Mouse (Mus musculus) myocyte (in vitro differentiated cells): ENCODE results near the gene Ube2m.

Experiments used
- CEBPB ChIP-seq: IDR thresholded peaks from 2 replicates; pipeline ENCODE4 v1.6.1; 2011; ENCODE audit warnings: mild to moderate bottlenecking, moderate library complexity; ENCODE audit not compliant: poor library complexity, insufficient read depth, severe bottlenecking
- E2F4 ChIP-seq: IDR thresholded peaks from one replicate; pipeline ENCODE4 v1.6.1; 2011; ENCODE audit warnings: mild to moderate bottlenecking, control low read depth, moderate library complexity; ENCODE audit not compliant: insufficient read depth
- MAX ChIP-seq: IDR thresholded peaks from one replicate; pipeline ENCODE4 v1.6.1; 2011; ENCODE audit warnings: low read depth, mild to moderate bottlenecking, control low read depth
- MYOD1 ChIP-seq, 3 experiments: IDR thresholded peaks; one replicate each; pipeline ENCODE4 v1.6.1; 2011; ENCODE audit warnings: control low read depth in 2 of 3, low read depth in 2 of 3, mild to moderate bottlenecking in 2 of 3, moderate library complexity in 1 of 3; ENCODE audit not compliant: insufficient read length in 2 of 3, control insufficient read depth in 1 of 3
- MYOG ChIP-seq, 3 experiments: IDR thresholded peaks; one replicate each; pipeline ENCODE4 v1.6.1; 2011; ENCODE audit warnings: control low read depth in 2 of 3, low read depth in 2 of 3, mild to moderate bottlenecking in 2 of 3; ENCODE audit not compliant: insufficient read length in 2 of 3, control insufficient read depth in 1 of 3, insufficient read depth in 1 of 3
- POLR2A ChIP-seq: IDR thresholded peaks from one replicate; pipeline ENCODE4 v1.6.1; 2011; ENCODE audit warnings: low read depth, mild to moderate bottlenecking, control low read depth, moderate library complexity; ENCODE audit not compliant: insufficient read length
- POLR2AphosphoS2 ChIP-seq: IDR thresholded peaks from one replicate; pipeline ENCODE4 v1.6.1; 2011; ENCODE audit warnings: low read depth, control low read depth; ENCODE audit not compliant: insufficient read length
- TCF3 ChIP-seq: IDR thresholded peaks from one replicate; pipeline ENCODE4 v1.6.1; 2011; ENCODE audit warnings: low read depth, control low read depth; ENCODE audit not compliant: insufficient read length
- USF1 ChIP-seq: IDR thresholded peaks from one replicate; pipeline ENCODE4 v1.6.1; 2011; ENCODE audit warnings: low read depth, mild to moderate bottlenecking, control low read depth, moderate library complexity

DNA sequence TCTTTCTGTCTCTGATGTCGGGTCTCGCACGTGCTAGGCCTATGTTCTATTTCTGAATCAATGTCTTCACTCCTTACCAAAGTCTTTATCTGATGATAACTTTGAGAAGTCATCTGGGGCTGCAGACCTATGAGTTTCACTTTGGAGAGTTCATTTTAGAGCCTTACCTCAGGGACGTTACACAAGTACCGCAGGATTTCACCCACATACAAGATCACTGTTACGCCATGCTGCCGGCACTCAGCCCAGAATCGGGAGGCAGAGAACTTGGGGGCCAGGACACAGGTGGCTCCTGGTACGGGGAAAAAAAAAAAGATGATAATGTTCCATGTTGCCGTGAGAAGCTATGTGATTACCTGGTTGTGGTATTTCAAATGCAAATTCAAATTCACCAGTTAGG lies 44.9 kb downstream of the Ube2m start:
- TF ChIP-seq POLR2A (no peak), USF1 (no peak), MYOD1 (IDR thresholded peaks at IDR 0.05; ENCODE audit: control insufficient read depth in 1 of 3, insufficient read length in 2 of 3, low read depth in 2 of 3) (no peak), MAX (no peak), E2F4 (no peak), TCF3 (no peak), POLR2AphosphoS2 (no peak), CEBPB (no peak), MYOG (IDR thresholded peaks at IDR 0.05; ENCODE audit: control insufficient read depth in 1 of 3, insufficient read depth in 1 of 3, insufficient read length in 2 of 3, low read depth in 2 of 3) (no peak)
